Mouse (Mus musculus): Measurements from ENCODE around the gene Hal. TPM values are rescaled to one million over a fixed set of nuclear protein-coding genes. Genes with fewer than 3 reads are reported as not detected.

Gene Hal
- total and polyA plus RNA-seq, 3 experiments, result 0.03 to 0.12 TPM; not detected in 1

- H3K36me3 ChIP-seq (ENCODE audit: control insufficient read depth in 1 of 2, insufficient read depth in 2 of 2, low read length in 2 of 2), result no peaks in the 10 kb centered on the region
- no peak for DNase-seq (ENCODE audit: low read depth, low spot score)
- no peak overlapping the region for H3K27ac ChIP-seq (ENCODE audit: control insufficient read depth, low read depth, low read length)
- H3K27me3 ChIP-seq (ENCODE audit: control insufficient read depth in 1 of 2, insufficient read depth in 2 of 2, low read length in 2 of 2), result no peaks in the 10 kb centered on the region; a peak in 1 of 4 replicates
- H3K79me2 ChIP-seq (ENCODE audit: control insufficient read depth, insufficient read depth, low read length, poor library complexity), result no peaks in the 10 kb centered on the region
- no peak overlapping the region for H3K4me3 ChIP-seq (ENCODE audit: control insufficient read depth in 1 of 2, insufficient read depth in 1 of 2, low read depth in 2 of 2, low read length in 2 of 2)
- no peak for TF ChIP-seq MAZ (IDR thresholded peaks at IDR 0.05; ENCODE audit: low read depth, low read length)
- TF ChIP-seq USF1 (IDR thresholded peaks at IDR 0.05; ENCODE audit: low read depth, low read length), result no peak
- TF ChIP-seq ETS1 (IDR thresholded peaks at IDR 0.05; ENCODE audit: low read depth, low read length), result no peak
- no peak for TF ChIP-seq ZMIZ1 (IDR thresholded peaks at IDR 0.05; ENCODE audit: low read depth, low read length)
- TF ChIP-seq GABPA (IDR thresholded peaks at IDR 0.05; ENCODE audit: low read depth, low read length), result no peak
- no peak for TF ChIP-seq POLR2AphosphoS5 (IDR thresholded peaks at IDR 0.05; ENCODE audit: borderline replicate concordance, low read depth, low read length)
- no peak for TF ChIP-seq SIN3A (IDR thresholded peaks at IDR 0.05; ENCODE audit: low read length)
- TF ChIP-seq ZKSCAN1 (IDR thresholded peaks at IDR 0.05; ENCODE audit: low read depth, low read length), result no peak
- TF ChIP-seq ZNF384 (IDR thresholded peaks at IDR 0.05; ENCODE audit: low read depth, low read length), result no peak
- TF ChIP-seq BHLHE40 (IDR thresholded peaks at IDR 0.05; ENCODE audit: borderline replicate concordance, low read depth, low read length), result no peak
- no peak for TF ChIP-seq NRF1 (IDR thresholded peaks at IDR 0.05; ENCODE audit: insufficient read depth, low read depth, low read length, poor library complexity, severe bottlenecking)
- no peak for TF ChIP-seq UBTF (IDR thresholded peaks at IDR 0.05; ENCODE audit: borderline replicate concordance, insufficient read depth, low read depth, low read length)
- no peak for TF ChIP-seq NELFE (IDR thresholded peaks at IDR 0.05; ENCODE audit: low read depth, low read length)
- no peak for TF ChIP-seq CHD1 (IDR thresholded peaks at IDR 0.05; ENCODE audit: low read depth, low read length)
- TF ChIP-seq EP300 (IDR thresholded peaks at IDR 0.05; ENCODE audit: low read depth in 1 of 2, low read length in 2 of 2), result no peak
- no peaks in the 10 kb centered on the region for H3K9me3 ChIP-seq (replicated peaks; ENCODE audit: insufficient read depth, low read length)
- no peak overlapping the region for H3K9ac ChIP-seq (ENCODE audit: control insufficient read depth, low read depth, low read length, poor library complexity, severe bottlenecking)
- H3K4me1 ChIP-seq (ENCODE audit: control insufficient read depth in 1 of 2, insufficient read depth in 2 of 2, low read length in 2 of 2), result no peaks in the 10 kb centered on the region
These were observed 19.9 kb downstream of the Hal start for GRCm38 (mm10) chr10:93508383-93508970.

GRCm38 (mm10) chr10:93509532-93510153, 21.1 kb downstream of the Hal start:
- H3K79me2 ChIP-seq (ENCODE audit: control insufficient read depth, insufficient read depth, low read length, poor library complexity), result no peaks in the 10 kb centered on the region
- no peaks in the 10 kb centered on the region; a peak in 1 of 4 replicates for H3K27me3 ChIP-seq (ENCODE audit: control insufficient read depth in 1 of 2, insufficient read depth in 2 of 2, low read length in 2 of 2)
- no peak overlapping the region for H3K27ac ChIP-seq (ENCODE audit: control insufficient read depth, low read depth, low read length)
- no peaks in the 10 kb centered on the region for H3K36me3 ChIP-seq (ENCODE audit: control insufficient read depth in 1 of 2, insufficient read depth in 2 of 2, low read length in 2 of 2)
- no peak overlapping the region for H3K4me3 ChIP-seq (ENCODE audit: control insufficient read depth in 1 of 2, insufficient read depth in 1 of 2, low read depth in 2 of 2, low read length in 2 of 2)
- DNase-seq (ENCODE audit: low read depth, low spot score), result no peak
- H3K9me3 ChIP-seq (replicated peaks; ENCODE audit: insufficient read depth, low read length), result no peaks in the 10 kb centered on the region
- TF ChIP-seq MEF2A (IDR thresholded peaks at IDR 0.05; ENCODE audit: extremely low read depth, insufficient replicate concordance, low read depth, low read length, poor library complexity, severe bottlenecking) (no peak), NELFE (IDR thresholded peaks at IDR 0.05; ENCODE audit: low read depth, low read length) (no peak), CTCF (IDR thresholded peaks at IDR 0.05 in 2 of 3, conservative IDR thresholded peaks at IDR 0.05 in 1 of 3; ENCODE audit: control insufficient read depth in 1 of 3, insufficient read depth in 1 of 3, low read depth in 2 of 3, low read length in 3 of 3, poor library complexity in 1 of 3, severe bottlenecking in 1 of 3) (no peak), ZMIZ1 (IDR thresholded peaks at IDR 0.05; ENCODE audit: low read depth, low read length) (no peak), MYB (IDR thresholded peaks at IDR 0.05; ENCODE audit: low read depth, low read length) (no peak), GATA1 (IDR thresholded peaks at IDR 0.05; ENCODE audit: low read depth, low read length) (no peak), ZNF384 (IDR thresholded peaks at IDR 0.05; ENCODE audit: low read depth, low read length) (no peak), CHD1 (IDR thresholded peaks at IDR 0.05; ENCODE audit: low read depth, low read length) (no peak), TCF12 (IDR thresholded peaks at IDR 0.05; ENCODE audit: low read depth, low read length) (no peak), TAL1 (IDR thresholded peaks at IDR 0.05; ENCODE audit: low read length) (no peak), MAX (IDR thresholded peaks at IDR 0.05; ENCODE audit: low read length) (no peak), EP300 (IDR thresholded peaks at IDR 0.05; ENCODE audit: low read depth in 1 of 2, low read length in 2 of 2) (no peak), ZKSCAN1 (IDR thresholded peaks at IDR 0.05; ENCODE audit: low read depth, low read length) (no peak), ELF1 (IDR thresholded peaks at IDR 0.05; ENCODE audit: low read depth, low read length) (no peak), UBTF (IDR thresholded peaks at IDR 0.05; ENCODE audit: borderline replicate concordance, insufficient read depth, low read depth, low read length) (no peak), HCFC1 (IDR thresholded peaks at IDR 0.05; ENCODE audit: low read depth, low read length) (no peak), MAZ (IDR thresholded peaks at IDR 0.05; ENCODE audit: low read depth, low read length) (no peak), MXI1 (IDR thresholded peaks at IDR 0.05; ENCODE audit: low read depth, low read length) (no peak), RCOR1 (IDR thresholded peaks at IDR 0.05; ENCODE audit: low read depth, low read length) (no peak), ETS1 (IDR thresholded peaks at IDR 0.05; ENCODE audit: low read depth, low read length) (no peak)
- no peaks in the 10 kb centered on the region for H3K4me1 ChIP-seq (ENCODE audit: control insufficient read depth in 1 of 2, insufficient read depth in 2 of 2, low read length in 2 of 2)
- no peak overlapping the region for H3K9ac ChIP-seq (ENCODE audit: control insufficient read depth, low read depth, low read length, poor library complexity, severe bottlenecking)

Data from MEL (cell line).